Mouse (Mus musculus) left cerebral cortex, postnatal 10 days (tissue): ENCODE measurements at regions not wholly inside any gene's neighbourhood (a gene's known extent, or its start where the extent isn't known, plus 50 kb on each side); places are given as distances from the start of the nearest gene placed in this dataset.

ENCODE experiments used
- DNase-seq, 2 experiments: peaks; one replicate each; pipeline ENCODE4 v3.0.0; 2021 to 2022; ENCODE audit warnings: low spot score in 2 of 2, mixed read lengths in 1 of 2; ENCODE audit errors: extremely low spot score in 1 of 2
- intact Hi-C: fragments of 180-260 bp; cut with DNase I; formaldehyde crosslinking; loops from one replicate; pipeline ENCODE4 v1.15.1; 2025

GRCm38 (mm10) chr5:119307768-119308167, 362.7 kb upstream of the Tbx3 start:
- intact Hi-C loops, result no loop called here

GRCm38 (mm10) chr5:119310178-119310930, 360.1 kb upstream of the Tbx3 start:
- intact Hi-C loops, result no loop called here
- no peak for DNase-seq

More at GRCm38 (mm10) chr5:119307768-119308167, 362.7 kb upstream of the Tbx3 start:
- DNase-seq, result no peak

- DNase-seq, result no peak
- intact Hi-C loops, result no loop called here
Observed at GRCm38 (mm10) chr5:119312808-119313207, 357.7 kb upstream of the Tbx3 start.

GRCm38 (mm10) chr5:119315149-119315548, 355.3 kb upstream of the Tbx3 start:
- no peak for DNase-seq
- intact Hi-C loops, result no loop called here

GRCm38 (mm10) chr5:119317617-119318016, 352.9 kb upstream of the Tbx3 start:
- no peak for DNase-seq
- intact Hi-C loops, result no loop called here

GRCm38 (mm10) chr5:119321368-119322144, 348.9 kb upstream of the Tbx3 start:
- no peak for DNase-seq
- intact Hi-C loops, result no loop called here

- intact Hi-C loops, result no loop called here
- DNase-seq, result no peak
Observed at GRCm38 (mm10) chr5:119322411-119322810, 348.1 kb upstream of the Tbx3 start.

GRCm38 (mm10) chr5:119325681-119326255, 344.7 kb upstream of the Tbx3 start:
- intact Hi-C loops, result no loop called here

GRCm38 (mm10) chr5:119326895-119327294, 343.6 kb upstream of the Tbx3 start:
- DNase-seq, result no peak
- intact Hi-C loops, result no loop called here

More at GRCm38 (mm10) chr5:119325681-119326255, 344.7 kb upstream of the Tbx3 start:
- DNase-seq, result peak in 1 of 2 experiments; percentile 53

- no peak for DNase-seq
- intact Hi-C loops, result no loop called here
Observed at GRCm38 (mm10) chr5:119328971-119329370, 341.5 kb upstream of the Tbx3 start.

- no peak for DNase-seq
- intact Hi-C loops, result no loop called here
Observed at GRCm38 (mm10) chr5:119329371-119329770, 341.1 kb upstream of the Tbx3 start.

GRCm38 (mm10) chr5:119329860-119330259, 340.6 kb upstream of the Tbx3 start:
- DNase-seq, result no peak
- intact Hi-C loops, result no loop called here

- no peak for DNase-seq
- intact Hi-C loops, result no loop called here
Observed at GRCm38 (mm10) chr5:119331461-119331860, 339.0 kb upstream of the Tbx3 start.

- DNase-seq, result no peak
Observed at GRCm38 (mm10) chr5:119332621-119333020, 337.8 kb upstream of the Tbx3 start.

GRCm38 (mm10) chr5:119335211-119335610, 335.3 kb upstream of the Tbx3 start:
- intact Hi-C loops, result no loop called here
- no peak for DNase-seq

More at GRCm38 (mm10) chr5:119332621-119333020, 337.8 kb upstream of the Tbx3 start:
- intact Hi-C loops, result no loop called here

- intact Hi-C loops, result no loop called here
- no peak for DNase-seq
Observed at GRCm38 (mm10) chr5:119335979-119336378, 334.5 kb upstream of the Tbx3 start.

- intact Hi-C loops, result no loop called here
- DNase-seq, result no peak
Observed at GRCm38 (mm10) chr5:119337739-119338138, 332.7 kb upstream of the Tbx3 start.

- intact Hi-C loops, result no loop called here
- no peak for DNase-seq
Observed at GRCm38 (mm10) chr5:119338711-119339110, 331.8 kb upstream of the Tbx3 start.

GRCm38 (mm10) chr5:119348303-119348702, 322.2 kb upstream of the Tbx3 start:
- intact Hi-C loops, result no loop called here
- DNase-seq, result no peak

- no peak for DNase-seq
- intact Hi-C loops, result no loop called here
Observed at GRCm38 (mm10) chr5:119349395-119349794, 321.1 kb upstream of the Tbx3 start.
